Mouse (Mus musculus) heart, postnatal 10 days (tissue): Measurements from ENCODE around the gene Prps2. TPM values are rescaled to one million over a fixed set of nuclear protein-coding genes. Genes with fewer than 3 reads are reported as not detected.
"Not testable (repeated sequence)": the region's sequence is repeated elsewhere in the genome, so short reads cannot be mapped to it uniquely, and the experiment has no call there.

Experiments used
- DNase-seq, 2 experiments: peaks; one replicate each; pipeline ENCODE4 v3.0.0; 2021
- intact Hi-C: fragments of 180-260 bp; cut with DNase I; formaldehyde crosslinking; loops from one replicate; pipeline ENCODE4 v1.15.1; 2025
- total RNA-seq, 2 experiments: library from RNA; stranded (reverse); gene quantifications; 2 replicates each; pipeline ENCODE4 v1.2.3; 2021

Prps2 gene
- total RNA-seq, result 10 to 100 TPM; 15.4 to 23.1 TPM

DNA sequence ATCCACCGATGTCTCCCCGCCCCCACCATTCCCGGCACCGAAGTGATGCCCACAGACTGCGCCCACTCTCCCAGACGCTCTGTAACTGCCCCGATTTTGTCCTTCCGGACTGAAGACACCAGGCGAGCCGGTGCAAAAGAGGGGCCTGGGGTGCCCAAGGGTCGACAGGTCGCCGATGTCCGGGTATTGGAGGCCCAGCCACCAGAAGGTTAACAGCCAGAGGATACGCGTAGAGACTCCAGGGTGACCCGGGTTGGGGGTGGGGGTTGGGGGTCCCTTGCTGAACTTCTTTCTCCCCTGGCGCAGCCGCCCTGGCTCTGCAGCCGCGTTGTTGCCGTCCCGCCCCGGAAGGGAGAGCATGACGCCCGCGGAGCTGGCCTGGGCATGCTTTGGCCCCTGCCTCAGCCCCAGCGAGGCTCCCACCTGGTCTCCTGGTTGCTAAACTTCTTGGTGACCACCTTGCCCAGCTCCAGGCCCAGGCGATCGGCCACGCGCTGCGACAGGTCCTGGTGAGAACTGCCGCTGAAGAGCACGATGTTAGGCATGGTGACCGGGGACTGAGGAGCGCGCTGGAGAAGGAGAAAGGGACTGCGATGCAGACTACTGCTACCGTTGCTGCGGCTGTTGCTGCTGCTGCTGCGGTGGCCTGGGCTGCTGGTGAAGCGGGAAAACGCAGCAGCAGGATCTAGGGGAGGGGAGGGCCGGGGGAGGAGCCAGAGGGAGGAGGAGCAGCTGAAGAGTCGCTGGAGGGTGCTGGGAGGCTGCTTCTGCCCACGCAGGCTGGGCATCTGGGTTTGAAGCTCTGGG lies at the start of gene Prps2:
Prps2 (minus strand) TSS at position 703 of the 807 bp plus-strand sequence.
- intact Hi-C loops, result no loop called here

DNA sequence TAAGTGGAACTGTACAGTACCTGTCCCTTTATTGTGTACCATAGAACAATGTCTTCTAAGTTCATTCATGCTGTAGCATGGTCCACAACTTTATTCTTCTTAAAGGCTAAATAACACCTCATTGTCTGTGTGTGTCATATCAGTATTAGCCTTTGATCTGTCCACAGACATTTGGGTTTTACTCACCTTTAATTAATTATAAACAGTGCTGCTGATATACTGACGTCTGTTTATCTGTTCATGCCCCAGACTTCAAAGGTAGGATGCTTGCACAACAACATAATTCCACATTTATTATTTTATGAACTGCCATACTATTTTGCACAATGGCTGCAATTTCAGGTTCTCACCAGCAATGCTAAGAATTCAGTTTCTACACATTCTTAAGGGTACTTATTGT lies 35.1 kb upstream of the Prps2 start:
- intact Hi-C loops, result no loop called here
- no peak for DNase-seq

More for the DNA sequence above, at the start of gene Prps2:
- peak; percentile 31 for DNase-seq

DNA sequence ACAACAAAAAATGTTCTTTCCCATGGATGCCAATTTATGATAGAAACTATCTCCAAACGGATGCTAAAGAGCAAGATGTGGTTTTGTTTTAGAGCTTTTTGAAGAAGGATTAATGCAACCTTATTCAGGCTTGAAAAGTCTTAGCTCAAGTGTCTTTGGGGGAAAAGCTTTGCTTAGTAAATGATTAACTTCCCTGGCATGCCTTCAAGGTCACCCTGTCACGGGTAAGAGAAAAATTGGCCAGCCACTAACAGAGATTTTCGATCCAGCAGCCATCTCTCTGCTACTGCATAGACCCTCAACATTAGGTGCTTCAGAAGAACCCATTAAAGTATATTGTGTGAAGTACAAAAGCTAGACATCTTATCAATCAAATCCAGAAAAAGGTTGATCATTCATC lies 12.4 kb upstream of the Prps2 start:
- DNase-seq, result no peak
- intact Hi-C loops, result no loop called here

DNA sequence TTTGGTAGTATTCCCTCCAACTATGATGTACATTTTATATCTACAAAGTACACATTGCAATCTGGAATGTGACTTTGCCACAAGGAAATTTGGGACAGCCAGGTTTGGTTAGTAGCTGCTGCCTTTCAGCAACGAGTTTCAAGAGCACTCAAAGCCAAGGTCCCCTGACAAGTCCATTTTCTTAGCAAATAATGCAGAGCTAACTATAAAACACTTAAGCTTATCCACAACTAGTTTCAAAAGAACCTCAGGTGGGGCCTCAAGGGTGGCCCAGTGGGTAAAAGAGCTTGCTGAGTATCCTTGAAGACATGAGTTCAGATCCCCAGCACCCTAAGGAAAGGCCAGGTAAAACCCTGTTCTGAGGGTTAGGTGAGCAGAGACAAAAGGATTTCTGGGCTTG lies 4.1 kb upstream of the Prps2 start:
- intact Hi-C loops, result no loop called here
- DNase-seq, result no peak

DNA sequence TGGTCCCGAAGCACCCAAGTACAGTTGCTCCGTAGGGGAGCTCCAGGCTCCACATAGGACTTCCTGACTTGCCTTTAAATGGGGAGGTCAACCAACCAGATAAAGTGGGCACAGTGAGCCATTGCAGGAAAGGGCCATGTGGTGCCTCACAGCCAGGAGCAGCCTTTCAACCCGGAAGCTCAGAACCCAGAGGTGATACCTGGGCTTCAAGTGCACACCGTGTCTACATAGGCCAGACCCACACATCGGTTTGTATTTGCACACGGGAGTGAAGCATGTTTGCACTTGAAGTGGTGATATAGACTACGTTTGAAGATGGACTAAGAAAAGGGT lies 271 bp upstream of the Prps2 start:
- intact Hi-C loops, result no loop called here
- peak in 1 of 2 experiments; percentile 21 for DNase-seq

DNA sequence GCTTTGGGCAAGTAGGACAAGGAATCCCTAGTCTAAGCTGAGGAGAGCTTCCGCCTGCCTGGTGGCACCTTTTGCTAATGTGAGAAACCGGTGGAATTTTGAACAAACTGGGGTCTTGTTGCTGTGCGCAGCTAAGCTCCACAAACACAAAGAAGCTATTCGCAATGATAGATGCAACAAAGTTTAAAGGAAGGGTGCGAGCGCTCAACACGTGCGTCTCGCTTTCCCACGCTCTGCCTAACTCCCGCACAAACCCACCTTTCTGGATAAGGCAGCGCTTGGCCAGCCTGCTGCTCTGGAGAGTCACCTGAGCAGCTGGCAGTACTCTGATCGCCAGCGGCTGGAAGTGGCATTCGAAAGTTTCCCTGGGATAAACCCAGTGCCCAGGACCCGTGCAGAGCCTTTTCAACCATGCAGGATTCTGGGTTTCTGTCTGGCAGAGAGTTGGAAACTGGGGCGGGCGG lies 934 bp downstream of the Prps2 start:
- DNase-seq, result peak in 1 of 2 experiments; percentile 3
- intact Hi-C loops, result no loop called here

DNA sequence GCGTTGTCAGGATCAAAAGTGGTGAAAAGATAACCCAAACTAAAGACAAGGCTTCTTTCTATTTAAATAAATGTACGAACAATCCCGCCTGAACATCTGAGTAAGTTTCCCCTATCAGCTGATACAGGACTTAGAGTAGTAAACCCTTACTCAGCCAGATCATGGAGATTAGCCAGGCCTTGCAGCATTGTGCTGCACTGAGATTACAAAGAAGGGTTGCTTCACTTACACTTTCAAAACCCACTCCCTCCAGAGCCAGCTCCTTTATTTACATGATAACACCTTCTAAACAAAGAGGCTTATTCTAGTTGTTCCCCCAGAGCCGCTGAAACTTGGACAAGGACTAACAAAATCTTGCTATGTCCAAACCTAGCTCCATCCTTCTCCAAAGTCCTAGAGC lies 2.5 kb downstream of the Prps2 start:
- intact Hi-C loops, result no loop called here
- DNase-seq, result no peak

DNA sequence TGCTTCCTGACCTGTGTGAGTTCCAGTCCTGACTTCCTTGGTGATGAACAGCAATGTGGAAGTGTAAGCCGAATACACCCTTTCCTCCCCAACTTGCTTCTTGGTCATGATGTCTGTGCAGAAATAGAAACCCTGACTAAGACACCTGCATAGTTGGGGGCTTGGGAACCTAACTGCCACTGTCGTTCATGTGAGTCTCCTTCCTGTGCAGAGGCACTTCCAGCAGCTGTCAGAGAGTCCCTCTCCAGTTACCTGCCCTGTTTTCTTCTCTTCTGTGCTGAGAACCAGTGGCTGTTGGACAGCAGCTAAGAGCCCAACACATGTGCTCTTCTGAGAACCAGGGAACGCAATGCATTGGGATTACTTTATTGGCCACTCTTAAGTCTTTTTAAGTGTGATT lies 21.3 kb downstream of the Prps2 start:
- intact Hi-C loops, DNase-seq: not testable (repeated sequence)

DNA sequence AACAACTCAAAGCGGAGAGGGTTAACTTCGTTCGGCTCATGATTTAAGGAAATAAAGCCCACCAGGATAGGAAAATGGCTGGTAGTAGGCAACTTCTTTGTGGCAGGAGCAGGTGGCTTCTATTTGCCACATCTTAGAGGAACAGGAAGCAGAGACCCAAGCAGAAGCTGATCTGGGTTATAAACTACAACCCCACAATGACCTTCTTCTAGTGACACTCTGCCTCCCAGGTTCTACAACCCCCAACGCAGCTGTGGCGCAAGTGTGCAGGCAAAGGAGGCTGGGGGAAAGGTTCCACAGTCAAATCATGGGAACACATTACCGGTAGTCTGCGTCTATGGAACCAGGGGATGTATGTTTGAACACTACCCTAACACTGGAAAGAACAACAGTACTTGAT lies 22.8 kb downstream of the Prps2 start:
- no peak for DNase-seq
- intact Hi-C loops, result loop anchor here (5.0 kb wide), 1 partner anchor 72 kb away; no protein-coding TSS in a partner anchor

DNA sequence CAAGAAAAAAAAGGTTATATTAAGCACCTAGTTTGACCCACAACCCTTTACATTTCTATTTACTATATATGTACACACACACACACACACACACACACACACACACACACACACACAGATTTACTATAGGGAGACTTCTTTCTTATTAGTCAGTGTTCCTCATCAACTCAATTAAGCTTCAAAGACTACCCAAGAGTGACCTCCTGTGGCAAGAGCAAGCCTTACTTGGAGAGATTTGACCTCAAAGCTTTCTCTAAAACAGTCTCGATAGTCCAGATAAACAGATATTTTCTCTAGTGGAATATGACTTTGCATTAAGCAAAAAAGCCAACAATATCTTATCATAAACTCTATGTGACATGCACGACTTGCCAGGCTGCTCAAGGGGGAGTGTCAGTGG lies 25.1 kb downstream of the Prps2 start:
- intact Hi-C loops, result loop anchor here (5.0 kb wide), 1 partner anchor 70 kb away; no protein-coding TSS in a partner anchor
- peak in 1 of 2 experiments; percentile 18 for DNase-seq

DNA sequence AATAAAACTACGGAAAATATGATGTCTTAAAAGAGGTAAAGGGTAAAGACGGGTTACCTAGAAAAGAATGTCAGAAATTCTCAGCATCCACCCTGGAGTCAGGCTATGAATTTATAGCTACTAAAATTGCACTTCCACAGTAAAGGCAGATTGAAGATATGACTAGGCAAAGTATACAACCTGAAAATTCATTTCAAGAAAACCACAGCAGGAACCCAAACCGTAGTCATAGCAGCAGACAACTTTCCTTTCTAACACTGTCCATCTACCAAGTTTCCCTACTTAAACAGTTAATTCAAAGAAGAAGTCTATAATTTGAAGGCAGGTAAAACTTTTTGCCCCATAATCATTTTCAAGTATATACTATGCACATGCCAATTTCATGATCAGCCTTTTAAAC lies 26.6 kb downstream of the Prps2 start:
- intact Hi-C loops, result loop anchor here (5.0 kb wide), 1 partner anchor 69 kb away; no protein-coding TSS in a partner anchor
- no peak for DNase-seq

DNA sequence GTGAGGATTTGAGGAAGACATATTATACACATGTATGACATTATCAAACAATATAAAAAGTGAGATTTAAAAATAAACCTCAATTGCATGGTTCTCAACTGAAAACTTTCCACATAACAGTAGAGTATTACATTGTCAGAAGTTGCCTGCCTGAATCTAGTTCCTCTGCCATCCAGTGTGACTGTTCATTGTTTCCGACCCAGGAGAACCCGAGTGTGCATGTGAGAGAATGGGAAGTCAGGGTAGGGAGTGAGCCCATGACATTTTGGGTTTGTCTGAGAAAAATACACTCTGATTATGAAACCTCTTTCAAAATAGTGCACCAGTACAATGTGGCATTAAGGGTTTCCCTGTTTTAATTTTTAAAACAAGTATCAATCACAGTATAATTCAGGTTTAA lies 28.9 kb downstream of the Prps2 start:
- DNase-seq, result no peak
- intact Hi-C loops, result no loop called here

DNA sequence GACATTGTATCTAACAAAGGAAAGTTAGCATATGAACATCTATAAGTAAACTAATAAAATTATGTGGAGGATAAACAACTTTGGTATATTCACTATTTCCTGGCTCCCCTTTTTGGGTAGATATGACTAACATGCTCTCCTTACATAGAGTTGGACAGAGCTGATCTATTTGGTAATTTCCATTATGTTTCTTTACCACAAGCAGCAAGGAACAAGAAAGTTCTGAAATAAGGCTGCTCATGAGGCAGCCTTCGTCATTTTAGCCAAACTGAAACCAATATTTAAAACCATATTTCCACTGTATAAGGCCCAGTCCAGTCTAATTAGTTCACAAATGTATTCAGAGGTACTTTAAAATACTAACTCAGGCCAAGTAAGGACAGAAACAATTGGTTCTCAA lies 36.1 kb downstream of the Prps2 start:
- no peak for DNase-seq
- intact Hi-C loops, result no loop called here

DNA sequence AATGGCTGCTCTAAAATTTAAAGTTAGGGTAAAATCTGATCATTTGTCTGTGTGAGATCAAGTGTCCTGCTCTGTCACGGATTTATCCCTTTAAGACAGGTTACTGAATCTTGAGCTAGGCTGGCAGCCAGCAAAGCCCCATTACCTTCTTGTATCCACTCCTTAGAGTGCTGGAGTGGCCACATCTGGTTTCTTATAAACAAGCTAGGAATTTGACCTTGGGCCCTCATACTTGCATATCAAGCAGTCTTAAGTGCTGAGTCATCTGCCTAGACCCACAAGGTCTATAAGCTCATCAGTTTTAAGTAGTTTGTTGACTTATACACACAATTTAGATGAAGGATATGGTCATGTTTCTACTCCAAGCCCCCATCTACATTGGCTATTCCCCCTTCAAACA lies 38.2 kb downstream of the Prps2 start:
- intact Hi-C loops, result no loop called here
- no peak for DNase-seq

DNA sequence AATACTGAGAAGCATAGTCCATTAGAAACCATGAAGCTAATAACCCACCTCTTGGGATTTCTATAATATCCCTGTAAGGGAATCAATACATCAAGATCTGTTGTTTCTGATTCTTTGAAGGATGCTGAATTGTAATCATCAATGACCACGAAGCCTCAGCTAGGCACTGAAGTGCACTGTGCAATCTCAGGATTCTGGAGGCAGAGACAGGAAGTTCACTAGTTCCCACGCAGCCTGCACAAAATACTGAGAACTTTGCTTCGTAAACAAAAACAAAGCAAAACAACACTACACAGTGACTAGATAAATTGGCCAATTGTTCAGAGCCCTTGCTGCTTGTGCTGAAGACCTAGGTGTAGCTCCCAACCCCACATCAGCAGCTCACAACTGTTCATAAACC lies 40.7 kb downstream of the Prps2 start:
- intact Hi-C loops, result no loop called here
- no peak for DNase-seq

DNA sequence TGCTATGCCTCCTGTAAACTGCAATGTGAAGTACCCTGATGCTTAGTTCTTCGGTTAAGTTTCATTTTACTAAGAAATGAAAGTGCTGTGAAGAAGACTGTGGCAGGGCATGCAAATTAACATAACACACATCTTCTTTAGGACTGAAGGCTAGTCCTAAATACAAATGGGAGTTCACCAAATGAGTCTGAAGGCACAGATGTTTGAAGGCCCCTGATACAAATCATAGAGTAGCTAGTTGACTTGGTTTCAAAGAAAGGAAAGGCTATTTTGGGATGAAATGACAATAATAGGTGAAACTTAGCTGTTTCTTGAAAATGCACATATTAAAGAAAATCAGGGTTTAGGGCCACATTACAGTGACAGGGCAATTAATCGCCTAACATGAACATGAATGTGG lies 42.4 kb downstream of the Prps2 start:
- intact Hi-C loops, result no loop called here
- DNase-seq, result no peak

DNA sequence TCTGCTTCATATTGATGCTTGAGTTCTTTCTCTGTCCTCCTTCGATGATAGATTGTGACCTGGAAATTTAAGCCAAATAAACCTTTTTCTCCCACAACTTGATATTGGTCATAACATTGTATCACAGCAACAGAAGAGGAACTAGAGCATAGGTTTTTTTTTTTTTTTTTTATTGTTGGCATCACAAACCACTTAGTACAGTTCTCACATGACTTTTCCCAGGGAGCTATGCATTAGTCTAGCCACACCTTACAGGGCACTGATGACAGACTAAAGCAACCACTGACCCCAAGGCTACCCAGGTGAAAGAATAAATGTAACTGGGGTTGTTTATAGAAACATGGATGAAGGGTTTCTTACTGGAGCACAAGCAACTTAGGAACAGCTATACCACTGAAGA lies 44.6 kb downstream of the Prps2 start:
- intact Hi-C loops, result no loop called here
- no peak for DNase-seq

DNA sequence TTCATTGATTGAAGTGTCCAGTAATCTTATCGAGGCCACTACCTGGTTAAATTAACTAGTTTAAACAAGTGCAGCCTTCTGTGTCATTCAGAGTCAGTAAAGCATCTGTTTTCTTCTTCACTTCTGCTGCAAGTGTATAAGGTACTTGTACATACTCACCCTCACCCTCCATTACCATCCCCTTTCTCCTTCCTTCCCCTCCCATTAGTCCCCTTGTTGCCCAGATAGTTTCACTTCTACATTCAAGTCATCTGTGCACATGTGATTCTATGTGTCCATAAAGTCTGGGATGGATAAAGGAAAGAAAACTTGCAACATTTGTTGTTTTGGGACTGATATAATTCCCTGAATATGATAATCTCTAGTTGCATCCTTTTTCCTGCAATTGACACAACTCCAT lies 48.0 kb downstream of the Prps2 start:
- intact Hi-C loops, result no loop called here
- no peak for DNase-seq

DNA sequence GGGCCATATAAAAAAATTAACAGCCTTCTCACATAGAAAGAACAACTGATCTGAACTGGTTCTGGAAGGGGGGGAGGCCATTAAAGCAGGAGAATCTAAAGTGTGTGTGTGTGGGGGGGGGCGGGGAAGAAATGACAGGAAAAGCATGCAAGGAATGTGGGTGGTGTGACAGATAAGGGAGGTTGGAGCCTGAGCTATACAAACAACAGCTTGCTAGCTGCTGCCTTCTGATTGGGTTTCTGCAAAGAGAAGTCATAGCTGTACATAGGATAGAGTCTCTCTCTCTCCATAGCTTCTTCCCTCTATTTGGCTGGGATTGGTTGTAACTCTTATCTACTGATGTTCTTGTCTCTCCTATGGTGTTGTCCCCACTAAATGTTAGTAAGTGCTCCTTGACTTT lies 49.9 kb downstream of the Prps2 start:
- no peak for DNase-seq
- intact Hi-C loops, result no loop called here

DNA sequence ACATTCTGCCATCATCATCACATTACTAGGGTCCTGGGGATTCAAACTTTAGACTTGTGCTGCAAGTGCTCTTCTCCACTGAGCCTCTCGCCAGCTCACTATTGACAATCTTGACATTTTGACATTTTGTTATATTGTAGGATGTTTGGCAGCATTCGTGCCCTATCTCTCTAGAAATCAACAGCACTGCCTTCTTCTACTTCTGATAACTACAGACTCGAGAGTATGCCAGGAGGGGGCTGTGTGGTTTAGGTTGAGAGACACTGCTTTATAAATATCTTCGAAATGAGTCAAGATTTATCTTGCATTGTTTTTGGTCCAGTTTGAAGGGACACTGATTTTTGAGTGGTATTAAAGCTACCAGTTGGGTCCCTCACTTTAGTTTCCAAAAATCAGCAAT lies 51.6 kb downstream of the Prps2 start:
- DNase-seq, result no peak
- intact Hi-C loops, result no loop called here

DNA sequence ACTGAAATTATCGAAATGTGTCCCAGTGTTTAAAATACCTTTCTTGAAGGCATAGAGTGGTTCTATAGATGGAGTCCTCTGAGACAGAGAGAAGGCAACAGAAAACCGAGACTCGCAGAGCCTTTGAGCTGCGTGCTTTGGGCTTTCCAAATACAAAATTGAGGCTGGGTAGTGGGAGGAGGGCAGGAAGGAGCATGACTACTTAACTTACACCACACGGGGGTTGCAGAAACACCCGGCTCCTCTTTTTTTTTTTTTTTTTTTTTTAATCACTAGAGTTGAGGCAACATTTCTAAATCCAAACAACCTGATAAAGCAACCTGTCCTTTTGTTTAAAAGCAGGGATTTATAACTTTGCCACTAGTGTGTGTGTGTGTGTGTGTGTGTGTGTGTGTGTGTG lies 52.1 kb downstream of the Prps2 start, which contains the start of gene Tlr7:
Tlr7 (minus strand) TSS at position 160 of the 400 bp plus-strand sequence.
- intact Hi-C loops, result no loop called here
- DNase-seq, result no peak

DNA sequence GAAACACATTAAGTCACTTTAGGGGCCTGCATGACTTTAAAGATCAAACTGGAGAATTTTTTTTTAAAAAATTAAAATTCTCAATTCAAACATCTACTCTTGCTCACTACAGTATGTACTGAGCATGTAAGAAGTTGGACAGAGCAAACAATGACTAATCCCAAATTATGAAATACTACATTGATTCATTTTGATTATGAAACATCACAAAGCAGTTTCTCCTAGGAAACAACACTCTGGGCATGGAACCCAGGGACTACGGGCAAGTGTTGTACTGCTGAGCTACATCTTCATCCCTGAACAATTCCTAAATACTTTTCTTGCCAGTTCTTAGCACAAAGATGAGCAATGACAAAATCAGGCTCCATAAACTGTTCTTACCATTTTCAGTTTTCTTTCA lies 52.9 kb downstream of the Prps2 start:
- DNase-seq, result no peak
- intact Hi-C loops, result no loop called here

DNA sequence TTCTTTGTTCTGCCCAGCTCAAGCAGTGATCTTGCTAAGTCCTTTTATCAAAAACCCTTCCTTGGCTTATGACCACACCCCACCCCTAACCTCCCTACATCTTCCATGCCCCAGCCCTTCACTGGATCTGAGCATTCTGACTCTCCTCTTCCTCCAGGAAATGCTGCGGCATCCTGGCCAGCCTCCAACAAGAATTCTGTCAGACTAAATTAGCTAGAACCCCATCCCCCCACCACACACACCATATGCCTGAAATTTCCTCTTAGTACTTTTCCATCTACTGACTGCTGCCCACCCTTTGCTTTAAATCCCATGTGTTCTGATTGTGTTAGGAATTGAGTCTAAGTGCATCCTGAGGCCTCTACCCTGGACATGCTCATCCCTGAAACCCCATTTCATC lies 53.5 kb downstream of the Prps2 start:
- DNase-seq, result peak in 1 of 2 experiments; percentile 7
- intact Hi-C loops, result no loop called here
